Mouse (Mus musculus) megakaryocyte, embryonic 14.5 days (primary cell): ENCODE data around the gene Pbx3. TPM values are rescaled to one million over a fixed set of nuclear protein-coding genes. Genes with fewer than 3 reads are reported as not detected.

Source experiments
- H3K27me3 ChIP-seq: replicated peaks from 2 replicates; pipeline ENCODE3; 2012; ENCODE audit warnings: inconsistent platforms
- H3K36me3 ChIP-seq: replicated peaks from 2 replicates; pipeline ENCODE3; 2012; ENCODE audit warnings: low read length, inconsistent platforms, mixed read lengths
- H3K4me1 ChIP-seq: 2 replicates; pipeline ENCODE4 v1.6.1; 2012; ENCODE audit warnings: inconsistent platforms
- H3K4me3 ChIP-seq: replicated peaks from 2 replicates; pipeline ENCODE3; 2012; ENCODE audit warnings: moderate library complexity, mild to moderate bottlenecking, inconsistent platforms
- H3K9me3 ChIP-seq: 2 replicates; pipeline ENCODE4 v1.6.1; 2012; ENCODE audit warnings: inconsistent platforms
- FLI1 ChIP-seq: IDR thresholded peaks from 2 replicates; pipeline ENCODE4 v1.6.1; 2012; ENCODE audit warnings: low read length, inconsistent platforms, mixed read lengths
- GATA1 ChIP-seq: IDR thresholded peaks from 3 replicates; pipeline ENCODE4 v1.6.1; 2012; ENCODE audit warnings: mixed read lengths, low read length, inconsistent platforms, borderline replicate concordance
- polyA plus RNA-seq: library from polyadenylated mRNA; stranded (reverse); fragments of >175 nt; gene quantifications from 2 replicates; pipeline ENCODE4 v1.2.3, GENCODE M21; 2012; ENCODE audit warnings: low replicate concordance; ENCODE audit not compliant: insufficient read depth

Pbx3 gene
- polyA plus RNA-seq, 1 experiment, result 8.4 TPM

GRCm38 (mm10) chr2:34298664-34299063 lies 74.3 kb downstream of the Pbx3 start:
- TF ChIP-seq GATA1 (no peak), FLI1 (no peak)
- Histone ChIP-seq H3K9me3 (no peaks in the 10 kb centered on the region), H3K27me3 (no peaks in the 10 kb centered on the region), H3K4me1 (peaks cover 4% of the 10 kb centered on the region; the same call in 1 of the 2 replicates), H3K36me3 (no peaks in the 10 kb centered on the region), H3K4me3 (no peak overlapping the region)

GRCm38 (mm10) chr2:34298202-34298601 lies 74.7 kb downstream of the Pbx3 start:
- TF ChIP-seq FLI1 (no peak), GATA1 (no peak)
- Histone ChIP-seq H3K4me1 (peaks cover 4% of the 10 kb centered on the region; the same call in 1 of the 2 replicates), H3K36me3 (no peaks in the 10 kb centered on the region), H3K27me3 (no peaks in the 10 kb centered on the region), H3K9me3 (no peaks in the 10 kb centered on the region), H3K4me3 (no peak overlapping the region)

- no peak overlapping the region for H3K4me3 ChIP-seq
- TF ChIP-seq GATA1 (no peak), FLI1 (no peak)
- no peaks in the 10 kb centered on the region for H3K36me3 ChIP-seq
- no peaks in the 10 kb centered on the region for H3K4me1 ChIP-seq
- H3K9me3 ChIP-seq, result no peaks in the 10 kb centered on the region
- no peaks in the 10 kb centered on the region for H3K27me3 ChIP-seq
Measured at GRCm38 (mm10) chr2:34289726-34290125, 83.2 kb downstream of the Pbx3 start.

DNA sequence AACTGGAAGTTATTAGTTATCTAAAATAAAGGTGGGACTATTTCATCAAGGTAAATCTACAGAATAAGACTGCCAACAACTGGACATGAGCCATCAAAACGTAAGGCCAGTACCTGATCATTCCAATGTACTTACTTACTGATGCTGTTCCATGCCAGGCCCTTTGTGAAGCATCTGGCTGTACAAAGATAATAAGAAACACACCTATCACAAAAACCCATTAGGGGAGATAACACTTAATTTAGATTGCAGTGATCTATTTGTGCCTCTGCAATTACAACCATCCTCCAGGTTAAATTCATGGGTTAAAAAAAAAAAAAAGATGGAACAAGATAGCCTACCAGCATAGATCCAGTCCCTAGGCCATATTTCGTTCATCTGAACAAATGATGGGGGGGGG lies 88.7 kb downstream of the Pbx3 start:
- Histone ChIP-seq H3K36me3 (no peaks in the 10 kb centered on the region), H3K27me3 (no peaks in the 10 kb centered on the region), H3K9me3 (no peaks in the 10 kb centered on the region), H3K4me3 (no peak overlapping the region), H3K4me1 (no peaks in the 10 kb centered on the region)
- TF ChIP-seq FLI1, result no peak
- no peak for TF ChIP-seq GATA1

- Histone ChIP-seq H3K4me3 (no peak overlapping the region), H3K36me3 (no peaks in the 10 kb centered on the region), H3K9me3 (no peaks in the 10 kb centered on the region), H3K4me1 (peaks cover 4% of the 10 kb centered on the region), H3K27me3 (no peaks in the 10 kb centered on the region)
- TF ChIP-seq GATA1 (no peak), FLI1 (no peak)
Measured at GRCm38 (mm10) chr2:34280996-34281395, 91.9 kb downstream of the Pbx3 start.

DNA sequence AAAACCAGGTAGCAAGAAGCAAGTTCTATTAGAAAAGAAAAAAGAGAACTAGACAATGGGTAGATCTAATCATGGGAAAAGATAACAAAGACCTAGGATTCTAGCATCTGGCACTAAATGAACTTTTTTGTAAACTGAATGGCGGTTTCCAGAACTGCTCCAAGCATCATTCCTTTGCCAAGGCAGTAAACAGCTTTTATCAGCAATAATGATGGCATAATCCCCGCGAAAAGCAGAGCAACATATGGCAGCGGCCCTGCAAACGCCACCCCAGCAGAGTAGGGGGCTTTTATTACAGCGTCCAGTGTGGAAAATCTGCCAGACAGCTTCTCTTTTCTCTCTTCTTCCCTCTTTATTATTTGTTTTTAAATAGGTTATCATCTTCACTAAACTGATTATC lies 93.2 kb downstream of the Pbx3 start:
- peaks cover 4% of the 10 kb centered on the region for H3K4me1 ChIP-seq
- no peaks in the 10 kb centered on the region for H3K9me3 ChIP-seq
- no peaks in the 10 kb centered on the region for H3K36me3 ChIP-seq
- H3K4me3 ChIP-seq, result no peak overlapping the region
- H3K27me3 ChIP-seq, result no peaks in the 10 kb centered on the region
- TF ChIP-seq FLI1 (no peak), GATA1 (no peak)

DNA sequence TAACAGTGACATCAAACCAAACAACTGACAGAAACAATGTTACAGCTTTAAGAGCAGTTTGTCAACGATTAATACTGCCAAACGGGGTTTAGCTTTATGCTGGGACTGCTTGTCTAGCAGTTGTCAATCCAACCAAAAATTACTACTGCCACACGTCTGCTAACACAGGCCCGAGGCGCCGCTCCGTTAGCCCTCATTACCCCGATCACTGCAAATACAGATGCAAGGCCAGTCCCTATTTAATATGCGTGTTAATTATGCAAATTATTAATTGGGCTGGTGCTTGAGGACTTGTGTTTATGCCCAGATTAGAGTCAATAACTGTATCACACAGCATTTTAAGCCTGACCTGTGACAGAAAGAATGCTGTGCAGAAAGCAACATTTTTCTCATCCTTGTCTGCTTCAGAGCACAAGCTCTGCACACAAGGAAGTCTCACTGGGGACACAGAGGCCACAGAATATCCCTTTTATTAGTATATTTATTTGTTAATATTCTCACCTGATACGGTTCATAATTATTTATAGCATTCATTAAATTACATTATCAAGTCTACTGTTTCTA lies 97.2 kb downstream of the Pbx3 start:
- Histone ChIP-seq H3K9me3 (no peaks in the 10 kb centered on the region), H3K4me1 (peaks cover 4% of the 10 kb centered on the region), H3K4me3 (no peak overlapping the region), H3K36me3 (no peaks in the 10 kb centered on the region), H3K27me3 (no peaks in the 10 kb centered on the region)
- TF ChIP-seq FLI1 (no peak), GATA1 (no peak)

GRCm38 (mm10) chr2:34262046-34262445 lies 110.9 kb downstream of the Pbx3 start:
- no peak for TF ChIP-seq FLI1
- no peak for TF ChIP-seq GATA1
- Histone ChIP-seq H3K27me3 (no peaks in the 10 kb centered on the region), H3K36me3 (no peaks in the 10 kb centered on the region), H3K4me1 (0 out of 2 replicates have a peak, but pooled peaks cover 3% of the 10 kb centered on the region), H3K9me3 (no peaks in the 10 kb centered on the region), H3K4me3 (no peak overlapping the region)

GRCm38 (mm10) chr2:34260653-34261076 lies 112.3 kb downstream of the Pbx3 start:
- Histone ChIP-seq H3K9me3 (no peaks in the 10 kb centered on the region), H3K4me3 (no peak overlapping the region), H3K36me3 (no peaks in the 10 kb centered on the region), H3K27me3 (no peaks in the 10 kb centered on the region), H3K4me1 (0 out of 2 replicates have a peak, but pooled peaks cover 3% of the 10 kb centered on the region)
- TF ChIP-seq GATA1 (no peak), FLI1 (no peak)

DNA sequence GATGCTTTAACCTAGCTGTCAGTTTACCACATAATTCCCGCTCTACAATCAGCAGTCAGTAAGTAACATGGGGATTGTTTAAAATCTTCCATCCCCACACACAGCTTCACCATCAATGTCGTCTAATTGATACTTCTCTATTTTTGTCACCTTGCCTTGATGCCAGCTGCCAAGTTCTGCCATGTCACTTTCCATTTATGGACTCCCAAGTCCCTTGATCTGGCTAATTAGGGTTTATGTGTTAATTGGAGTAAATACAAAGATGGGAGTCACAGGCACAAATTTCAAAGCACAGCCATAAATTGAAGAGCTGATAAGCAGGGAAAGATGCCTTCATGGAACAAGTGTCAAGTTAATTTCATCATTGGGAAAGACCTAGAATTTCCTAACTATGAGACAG lies 114.7 kb downstream of the Pbx3 start:
- TF ChIP-seq GATA1 (no peak), FLI1 (no peak)
- no peaks in the 10 kb centered on the region for H3K27me3 ChIP-seq
- H3K36me3 ChIP-seq, result no peaks in the 10 kb centered on the region

More for the DNA sequence above, 114.7 kb downstream of the Pbx3 start:
- H3K9me3 ChIP-seq, result no peaks in the 10 kb centered on the region
- no peak overlapping the region for H3K4me3 ChIP-seq
- 0 out of 2 replicates have a peak, but pooled peaks cover 3% of the 10 kb centered on the region for H3K4me1 ChIP-seq
